Mouse (Mus musculus) heart, embryonic 16.5 days (tissue): ENCODE measurements around the gene Mtrf1l. TPM values are rescaled to one million over a fixed set of nuclear protein-coding genes. Genes with fewer than 3 reads are reported as not detected.

Experiments used
- ATAC-seq: fragments of 200-750 bp; cut with Nextera tagmentation; replicated peaks from 2 replicates; pipeline ENCODE4 v1.8.0; 2017; ENCODE audit warnings: moderate number of reproducible peaks; ENCODE audit not compliant: insufficient read depth, low FRiP score; ENCODE audit errors: extremely low read depth
- H3K27ac ChIP-seq: fragments of 300-500 bp; sonication (generic); 2 replicates; pipeline ENCODE4 v1.5.1; 2014; ENCODE audit warnings: mild to moderate bottlenecking, low read length, control low read depth, moderate library complexity
- H3K27me3 ChIP-seq: fragments of 300-500 bp; sonication (generic); 2 replicates; pipeline ENCODE4 v1.6.1; 2014; ENCODE audit warnings: low read length, mixed read lengths; ENCODE audit not compliant: control insufficient read depth, insufficient read depth
- H3K36me3 ChIP-seq: fragments of 300-500 bp; sonication (generic); 2 replicates; pipeline ENCODE4 v1.6.1; 2014; ENCODE audit not compliant: control insufficient read depth, insufficient read depth
- H3K4me1 ChIP-seq: fragments of 300-500 bp; sonication (generic); 2 replicates; pipeline ENCODE4 v1.6.1; 2014; ENCODE audit warnings: low read length, mixed read lengths; ENCODE audit not compliant: control insufficient read depth, insufficient read depth
- H3K4me2 ChIP-seq: fragments of 300-500 bp; sonication (generic); 2 replicates; pipeline ENCODE4 v1.6.1; 2014; ENCODE audit warnings: low read depth, mild to moderate bottlenecking, control low read depth, low read length
- H3K4me3 ChIP-seq: fragments of 300-500 bp; sonication (generic); 2 replicates; pipeline ENCODE4 v1.5.1; 2014; ENCODE audit warnings: mild to moderate bottlenecking, control low read depth, low read length
- H3K9ac ChIP-seq: fragments of 300-500 bp; sonication (generic); 2 replicates; pipeline ENCODE4 v1.6.1; 2014; ENCODE audit warnings: low read length, control low read depth
- H3K9me3 ChIP-seq: fragments of 300-500 bp; sonication (generic); replicated peaks from 2 replicates; pipeline ENCODE4 v1.6.1; 2016; ENCODE audit warnings: low read length; ENCODE audit not compliant: control insufficient read depth
- WGBS: fragments of 180-500 bp; shearing (Covaris S2); extraction: QIAGEN DNeasy Blood & Tissue Kit; methylation state at CpG from one replicate; pipeline ENCODE4 v1.1.7; 2014; 5-methylcytosine and 5-hydroxymethylcytosine counted together
- polyA plus RNA-seq: library from polyadenylated mRNA; unstranded; fragments of >200 nt; fragmentation: Nextera tagmentation; extraction: Ambion mirVana; gene quantifications from 2 replicates; pipeline ENCODE4 v1.2.1, GENCODE M21; 2015

Mtrf1l gene
- polyA plus RNA-seq, 1 experiment from 2014 or later: 9.8 TPM

GRCm38 (mm10) chr10:5790657-5791056 is 33.1 kb downstream of the Mtrf1l start:
- no peak overlapping the region for H3K27ac ChIP-seq
- no peak for ATAC-seq

GRCm38 (mm10) chr10:5786923-5787322 is 36.8 kb downstream of the Mtrf1l start:
- H3K27ac ChIP-seq: no peak overlapping the region
- no peaks in the 10 kb centered on the region for H3K36me3 ChIP-seq
- H3K4me2 ChIP-seq: no peak overlapping the region
- H3K9ac ChIP-seq: no peak overlapping the region
- no peak for ATAC-seq
- no peaks in the 10 kb centered on the region for H3K27me3 ChIP-seq
- 18% methylated on average over 4 of the region's 4 CpGs for WGBS
- H3K4me1 ChIP-seq: no peaks in the 10 kb centered on the region
- no peak overlapping the region for H3K4me3 ChIP-seq
- no peaks in the 10 kb centered on the region for H3K9me3 ChIP-seq

More at GRCm38 (mm10) chr10:5790657-5791056, 33.1 kb downstream of the Mtrf1l start:
- Histone ChIP-seq H3K9ac (no peak overlapping the region), H3K36me3 (no peaks in the 10 kb centered on the region), H3K27me3 (no peaks in the 10 kb centered on the region), H3K9me3 (no peaks in the 10 kb centered on the region), H3K4me3 (no peak overlapping the region), H3K4me1 (no peaks in the 10 kb centered on the region), H3K4me2 (no peak overlapping the region)
- WGBS: 23% methylated on average over 12 of the region's 12 CpGs

Other genes with a start within 250 kb of the Mtrf1l start
- 6.7 and 7.3 TPM in 2 replicates for gene Myct1, start 230.1 kb downstream of the Mtrf1l start, polyA plus RNA-seq
- gene Vip, start 184.7 kb downstream of the Mtrf1l start, polyA plus RNA-seq: 0.18 TPM in 1 of 2 replicates, not detected in the other
- gene Fbxo5, start 18.3 kb downstream of the Mtrf1l start, polyA plus RNA-seq: 41.4 and 46.6 TPM in 2 replicates
- gene Rgs17, start 98.5 kb upstream of the Mtrf1l start, polyA plus RNA-seq: 0.80 and 0.88 TPM in 2 replicates